18 mouse cellular contexts compared by ENCODE assay signal in the genomic region with DNA sequence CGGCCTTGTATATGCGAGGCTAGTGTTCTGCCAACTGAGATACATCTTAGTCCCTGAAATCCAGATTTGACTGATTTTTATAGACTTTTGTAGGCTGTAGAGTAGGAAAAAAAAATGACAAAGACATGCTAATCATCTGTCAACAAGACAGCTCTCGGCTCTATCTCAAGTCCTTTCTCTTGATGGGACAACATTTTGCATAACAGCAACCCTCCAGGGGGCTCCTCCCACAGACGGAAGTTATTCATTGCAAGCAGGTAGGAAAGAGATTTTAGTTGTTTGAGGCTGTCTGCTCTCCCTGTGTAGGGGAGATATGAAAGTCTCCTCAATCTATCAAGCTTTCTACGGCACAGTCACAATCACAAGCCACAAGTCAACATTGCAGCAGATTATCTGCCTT.
"Had no signal": no experiment of that assay in that cellular context is flagged by ENCODE, and none has a peak within 500 bp of the region (broad histone marks: within the 10 kb centered on the region; RNA-seq: fewer than 3 reads in every experiment).

No protein-coding gene starts in this region.

- H3K27ac ChIP-seq: liver, embryonic 15.5 days; lung, embryonic 15.5 days; macrophage; midbrain, embryonic 12.5 days; neural tube, embryonic 12.5 days had no signal

- H3K9ac ChIP-seq: liver, embryonic 15.5 days; liver, postnatal 0 days; lung, embryonic 15.5 days; midbrain, embryonic 12.5 days; neural tube, embryonic 12.5 days had no signal

- H3K4me1 ChIP-seq: liver, embryonic 15.5 days; megakaryocyte, embryonic 14.5 days had no signal

- H3K36me3 ChIP-seq: liver, embryonic 15.5 days; lung, embryonic 15.5 days; midbrain, embryonic 12.5 days; neural tube, embryonic 12.5 days had no signal

- ATAC-seq: liver, postnatal 0 days; lung, postnatal 0 days had no signal

- H3K27me3 ChIP-seq: liver, embryonic 15.5 days; lung, embryonic 15.5 days; megakaryocyte, embryonic 14.5 days; midbrain, embryonic 12.5 days; neural tube, embryonic 12.5 days had no signal

- H3K4me3 ChIP-seq: liver, embryonic 15.5 days; lung, embryonic 15.5 days; megakaryocyte, embryonic 14.5 days; midbrain, embryonic 12.5 days; neural tube, embryonic 12.5 days had no signal

- H3K9me3 ChIP-seq: liver, embryonic 15.5 days; lung, embryonic 15.5 days; midbrain, embryonic 12.5 days; neural tube, embryonic 12.5 days had no signal

- H3K4me2 ChIP-seq: liver, embryonic 15.5 days; lung, embryonic 15.5 days; midbrain, embryonic 12.5 days; neural tube, embryonic 12.5 days had no signal

- DNase-seq: liver, postnatal 0 days; lung, adult 2 months; lung, postnatal 14 days; lung, postnatal 36 days; midbrain, embryonic 14.5 days; right cerebral cortex, postnatal 14 days; right cerebral cortex, postnatal 4 days; spleen, adult 18-20 months; thymus, adult 18-20 months; thymus, postnatal 14 days; thymus, postnatal 36 days had no signal
